Mouse (Mus musculus): ENCODE data around the gene Fbxo33.

DNA sequence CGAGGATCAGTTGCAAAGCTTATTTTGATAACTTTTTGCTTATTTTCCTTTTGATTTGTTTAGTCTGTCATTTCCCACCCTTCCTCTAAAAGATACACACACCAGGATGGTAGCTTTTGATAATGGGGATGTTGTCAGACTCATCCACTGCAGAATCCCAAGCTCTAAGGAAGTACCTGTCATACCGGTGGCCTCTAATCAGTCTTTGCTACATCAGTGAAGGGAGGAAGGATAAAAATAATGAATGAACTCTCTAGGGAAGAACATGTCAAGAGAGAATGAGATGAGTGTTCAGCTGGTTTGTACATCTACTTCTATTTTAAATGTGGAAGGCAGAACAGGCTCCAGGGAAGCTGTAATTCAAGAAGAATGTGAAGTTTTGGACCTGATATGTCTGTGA lies 41.3 kb upstream of the Fbxo33 start:
- TF ChIP-seq CTCF (IDR thresholded peaks at IDR 0.05; ENCODE audit: control insufficient read depth, insufficient read depth, insufficient read length), result no peak
- TF ChIP-seq USF1 (IDR thresholded peaks at IDR 0.05; ENCODE audit: low read depth), result no peak
- no peak for TF ChIP-seq MAX (IDR thresholded peaks at IDR 0.05)

All from C2C12 (cell line).